Mouse (Mus musculus) erythroblast, embryonic 14.5 days (primary cell): ENCODE results near the gene Mamdc4.

Source experiments
- GATA1 ChIP-seq: IDR thresholded peaks from 2 replicates; pipeline ENCODE4 v1.6.1; 2012; ENCODE audit warnings: low read length, inconsistent platforms, mixed read lengths
- TAL1 ChIP-seq: IDR thresholded peaks from 3 replicates; pipeline ENCODE4 v1.6.1; 2012; ENCODE audit warnings: low read length, inconsistent platforms, mixed read lengths

GRCm38 (mm10) chr2:25533707-25534106, 40.9 kb downstream of the Mamdc4 start:
- TF ChIP-seq TAL1: no peak
- no peak for TF ChIP-seq GATA1
